Mouse (Mus musculus): ENCODE results near the gene Lrrc3b. TPM values are rescaled to one million over a fixed set of nuclear protein-coding genes. Genes with fewer than 3 reads are reported as not detected.

Lrrc3b gene
- 0.63 and 0.82 TPM in 2 replicates for polyA plus RNA-seq (2012; rRNA removed)

DNA sequence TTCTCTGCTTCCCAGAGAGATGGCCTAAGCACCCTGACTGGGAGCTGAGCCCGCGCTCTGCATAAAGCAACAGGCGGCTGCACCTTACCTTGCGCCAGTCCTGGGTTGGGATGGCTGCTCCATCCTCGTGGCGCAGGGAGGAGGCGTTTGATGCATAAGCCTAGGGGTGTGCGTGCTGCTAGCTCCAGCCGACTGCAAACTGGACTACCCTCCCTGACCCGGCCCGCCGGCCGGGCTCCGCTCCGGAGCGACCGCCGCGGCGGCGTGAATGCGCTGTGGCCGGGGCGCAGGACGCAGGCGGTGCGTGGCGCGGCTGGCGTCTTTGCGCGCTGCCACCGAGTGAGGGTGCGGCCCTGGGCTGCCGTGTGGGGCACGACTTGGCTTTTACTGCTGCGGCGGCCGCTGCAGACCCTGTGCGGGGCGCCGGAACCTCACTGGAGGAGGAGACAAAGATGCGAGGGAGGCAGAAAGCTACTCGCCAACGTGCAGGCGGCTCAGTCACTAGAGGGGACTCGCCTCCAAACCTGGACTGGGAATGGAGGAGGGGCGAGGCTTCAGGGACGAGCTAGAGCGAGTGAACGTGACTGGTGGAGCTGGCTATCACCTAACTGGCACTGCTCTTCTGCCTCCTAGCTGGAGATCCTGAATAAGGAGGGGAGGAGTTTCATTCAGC, at the start of gene Lrrc3b:
Lrrc3b (minus strand) TSS at position 503 of the 673 bp plus-strand sequence.
- DNase-seq (ENCODE audit: low read depth, low spot score): no peak
- 1% methylated on average over 50 of the region's 51 CpGs for WGBS

DNA sequence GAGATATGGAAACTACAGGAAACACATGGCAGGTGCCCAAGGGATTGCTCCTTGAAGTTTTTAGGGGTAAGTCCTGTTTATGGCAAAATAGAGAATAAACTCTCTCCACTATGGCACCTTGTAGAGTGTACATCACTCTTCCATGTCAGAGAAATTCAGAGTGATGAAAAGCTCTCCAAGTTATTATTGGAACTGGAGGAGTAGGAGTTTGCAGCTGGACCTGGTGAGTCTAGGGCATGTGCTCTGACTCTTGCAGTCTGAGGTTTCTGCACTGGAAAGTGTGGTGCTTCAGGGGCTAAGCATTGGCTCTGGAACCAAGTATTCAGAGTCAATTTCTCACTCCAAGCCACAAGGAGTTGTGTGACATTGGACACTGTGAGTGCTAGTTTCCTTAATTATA, 38.9 kb upstream of the Lrrc3b start:
- no peak for DNase-seq (ENCODE audit: low read depth, low spot score)

DNA sequence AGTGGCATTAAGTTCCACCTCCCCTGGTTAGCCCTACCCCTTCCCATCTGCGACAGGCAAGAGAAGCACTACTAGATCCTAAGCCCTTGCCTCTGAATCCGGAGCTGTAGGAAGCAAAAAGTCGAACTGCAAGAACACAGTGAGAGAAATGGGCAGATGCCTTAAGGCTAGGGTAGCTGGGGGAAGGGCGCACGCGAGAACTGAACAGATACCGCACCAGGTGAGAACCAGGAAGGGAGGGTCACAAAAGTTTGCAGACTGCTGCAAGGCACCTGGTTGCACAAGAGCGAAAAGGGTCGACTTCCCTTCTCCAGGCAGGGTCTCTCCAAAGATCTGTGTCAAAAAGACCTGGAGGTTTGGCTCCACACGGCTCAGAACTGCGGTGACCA, 697 bp downstream of the Lrrc3b start:
- WGBS: 3% methylated on average over 11 of the region's 11 CpGs
- no peak for DNase-seq (ENCODE audit: low read depth, low spot score)

DNA sequence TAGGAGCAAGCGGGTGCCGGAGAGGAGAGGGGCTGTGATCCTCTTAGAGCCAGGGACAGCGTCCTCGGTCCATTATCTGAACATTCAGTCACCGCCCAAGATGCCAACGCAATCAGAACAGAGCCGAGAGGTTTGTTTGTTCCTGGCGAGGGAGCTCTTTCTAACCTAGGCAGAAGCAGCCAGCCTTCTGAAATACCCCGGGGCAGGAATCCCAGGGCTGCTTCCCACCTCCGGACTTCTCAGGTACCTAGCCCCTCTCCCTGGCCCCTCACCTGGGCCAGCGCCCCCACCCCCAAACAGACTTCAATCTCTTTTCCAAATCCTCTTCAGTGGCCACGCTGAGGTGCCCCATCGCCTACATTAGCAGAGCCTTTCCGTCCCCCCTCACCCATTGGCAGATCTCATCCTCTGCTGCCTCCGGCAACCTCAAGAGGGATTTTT, 1.3 kb downstream of the Lrrc3b start:
- no peak for DNase-seq (ENCODE audit: low read depth, low spot score)
- 7% methylated on average over 15 of the region's 15 CpGs for WGBS

DNA sequence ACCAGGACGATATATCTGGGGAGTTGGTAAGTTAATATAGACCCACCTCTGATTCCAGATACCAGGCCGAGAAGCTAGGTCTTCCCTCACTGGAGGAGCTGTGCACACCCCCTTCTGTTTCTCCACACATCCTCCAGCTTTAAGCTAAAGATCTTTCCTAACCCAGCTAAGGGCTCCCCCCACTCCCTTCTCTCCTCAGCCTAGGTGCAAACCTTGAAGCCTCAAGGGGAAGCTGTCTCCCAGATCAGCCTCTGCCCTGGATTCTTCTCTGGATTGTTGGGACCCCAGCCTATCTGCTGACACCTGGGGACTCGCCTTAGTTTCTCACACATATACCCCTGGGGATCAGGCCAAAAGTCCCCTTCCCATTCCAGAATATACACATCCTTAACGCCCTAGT, 1.7 kb downstream of the Lrrc3b start:
- no peak for DNase-seq (ENCODE audit: low read depth, low spot score)
- 53% methylated on average over 4 of the region's 4 CpGs for WGBS

DNA sequence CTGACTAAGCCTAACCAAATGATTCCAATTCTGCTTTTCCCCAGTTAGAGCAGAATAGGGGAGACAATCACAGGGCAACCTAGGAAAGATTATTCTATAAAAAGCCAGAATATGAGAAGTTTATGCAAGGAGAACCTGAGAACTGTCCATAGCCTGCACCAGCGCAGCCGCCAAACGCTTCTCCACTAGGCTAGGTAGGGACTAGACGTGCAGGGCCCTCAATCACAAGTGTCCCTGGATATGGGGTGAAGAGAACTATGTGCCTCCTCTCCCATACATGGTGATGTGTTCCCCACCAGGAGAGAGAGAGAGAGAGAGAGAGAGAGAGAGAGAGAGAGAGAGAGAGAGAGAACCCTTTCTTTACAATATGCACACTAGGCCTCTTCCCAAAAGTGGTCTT, 2.2 kb downstream of the Lrrc3b start:
- 90% methylated on average over 4 of the region's 4 CpGs for WGBS

DNA sequence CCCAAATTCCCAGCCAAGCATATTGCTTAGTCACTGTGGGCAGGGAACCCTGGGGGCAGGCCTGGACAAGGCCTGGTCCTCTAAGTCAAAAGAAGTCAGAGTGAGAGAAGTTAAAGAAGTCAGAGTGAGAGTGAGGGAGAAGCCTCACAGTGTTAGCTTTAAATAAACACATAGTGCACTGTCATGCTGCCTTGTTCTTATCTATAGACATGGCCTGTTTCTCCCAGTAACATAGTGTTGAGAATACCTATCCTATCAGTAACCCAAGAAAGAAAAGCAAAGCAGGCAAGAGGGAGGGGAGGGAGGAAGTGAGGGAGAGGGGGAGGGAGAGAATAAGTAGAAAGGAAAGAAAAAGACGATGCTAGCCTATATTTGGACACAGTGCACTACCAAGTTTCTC, 6.4 kb downstream of the Lrrc3b start:
- 63% methylated on average over 1 of the region's 1 CpGs for WGBS

More for the DNA sequence above, 2.2 kb downstream of the Lrrc3b start:
- DNase-seq (ENCODE audit: low read depth, low spot score): no peak

DNA sequence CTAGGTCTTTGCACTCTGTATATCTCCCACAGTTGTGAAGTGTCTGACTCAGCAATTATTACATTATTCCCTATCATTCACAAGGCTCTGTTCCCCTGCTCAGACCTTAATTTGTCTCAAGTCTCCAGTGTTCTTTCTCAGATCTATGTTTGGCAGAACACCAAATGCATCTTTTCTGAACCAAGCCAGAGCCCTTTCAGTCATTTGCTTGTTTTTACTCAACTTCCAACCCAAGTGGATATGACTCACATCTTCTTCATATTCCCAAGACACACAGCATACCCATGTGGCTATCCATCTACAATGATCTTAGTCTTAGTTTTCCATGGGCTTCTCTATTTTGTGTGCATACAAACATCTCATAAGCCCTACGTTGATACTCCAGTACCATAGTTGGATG, 17.2 kb downstream of the Lrrc3b start:
- WGBS: 79% methylated on average over 1 of the region's 1 CpGs
- DNase-seq (ENCODE audit: low read depth, low spot score): no peak

More for the DNA sequence above, 6.4 kb downstream of the Lrrc3b start:
- no peak for DNase-seq (ENCODE audit: low read depth, low spot score)

DNA sequence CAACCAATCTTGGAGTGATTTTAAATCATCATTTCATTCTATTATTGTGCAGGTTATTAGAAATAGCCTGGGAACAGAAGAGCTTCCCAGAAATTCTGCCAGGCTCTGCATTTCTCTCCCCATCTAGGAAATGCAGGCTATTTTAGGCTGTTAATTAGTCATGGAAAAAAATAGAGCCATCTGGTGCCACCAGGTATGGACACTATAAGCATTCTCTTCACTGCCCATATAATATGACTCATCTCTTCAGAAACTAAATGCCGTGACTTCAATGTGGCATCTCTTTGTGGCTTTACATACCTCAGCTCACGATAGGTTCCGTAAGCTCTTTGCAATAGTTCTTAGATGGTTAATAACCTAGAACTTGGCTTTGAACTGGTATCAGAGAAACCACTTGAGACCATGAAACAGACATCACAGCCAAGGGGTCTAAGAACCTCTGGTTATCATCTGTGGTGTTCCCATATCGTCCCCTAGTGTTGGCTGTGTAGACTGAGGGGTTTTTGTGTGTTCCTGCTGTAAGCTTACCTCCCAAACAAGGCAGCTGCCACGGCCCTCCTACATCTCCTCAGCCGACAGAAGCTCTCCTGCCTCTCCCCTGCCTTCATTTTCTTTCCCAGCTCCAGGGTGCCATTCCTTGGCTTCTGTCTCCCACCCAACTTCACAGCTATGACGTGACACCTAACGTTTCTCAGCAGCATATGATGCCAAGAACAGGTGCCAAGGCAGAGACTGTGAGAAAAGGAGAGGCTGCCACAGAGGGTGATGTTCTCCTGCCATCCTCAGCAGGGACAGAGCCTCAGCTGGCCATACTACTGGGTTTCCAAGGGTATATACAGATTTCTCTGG, 27.9 kb downstream of the Lrrc3b start:
- no peak for DNase-seq (ENCODE audit: low read depth, low spot score)
- WGBS: 73% methylated on average over 8 of the region's 8 CpGs

DNA sequence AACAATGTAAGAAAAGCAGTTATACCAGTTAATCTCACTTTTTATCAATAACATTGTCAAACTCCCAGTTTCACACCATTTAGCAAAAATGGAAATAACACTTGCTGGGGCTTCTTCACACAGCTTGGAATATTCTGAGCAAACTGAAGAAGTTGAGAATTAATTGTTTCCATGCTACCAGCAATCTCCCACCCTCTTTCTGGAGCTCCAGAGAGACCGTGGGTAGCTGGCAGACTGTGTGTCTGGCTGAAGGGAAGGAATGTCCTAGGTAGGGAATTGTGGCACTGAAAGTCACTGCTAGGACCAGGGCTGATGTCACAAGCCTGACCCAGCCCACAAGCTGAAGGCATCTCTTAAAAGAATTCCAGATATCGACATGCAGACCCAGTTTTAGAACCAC, 53.3 kb downstream of the Lrrc3b start:
- WGBS: 77% methylated on average over 2 of the region's 2 CpGs
- DNase-seq (ENCODE audit: low read depth, low spot score): no peak

DNA sequence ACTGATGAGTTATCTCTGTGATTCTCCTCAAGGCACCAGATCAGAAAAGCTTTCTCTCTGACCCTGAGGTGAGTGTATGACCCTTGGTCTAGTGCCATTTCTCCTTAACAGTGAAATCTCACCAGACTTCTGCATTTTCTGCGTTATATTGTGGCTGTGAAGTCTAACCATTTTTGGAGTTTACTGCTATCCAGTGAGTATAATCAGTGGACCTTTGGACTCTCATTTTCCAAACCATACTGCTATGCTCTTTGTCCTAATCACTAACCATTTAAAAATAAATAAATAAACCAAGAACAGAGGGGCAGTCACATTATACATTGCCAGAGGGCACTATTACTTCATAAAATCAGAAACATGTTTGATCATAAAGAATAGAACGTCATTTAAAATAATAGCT, 53.8 kb downstream of the Lrrc3b start:
- WGBS: 34% methylated on average over 2 of the region's 2 CpGs

DNA sequence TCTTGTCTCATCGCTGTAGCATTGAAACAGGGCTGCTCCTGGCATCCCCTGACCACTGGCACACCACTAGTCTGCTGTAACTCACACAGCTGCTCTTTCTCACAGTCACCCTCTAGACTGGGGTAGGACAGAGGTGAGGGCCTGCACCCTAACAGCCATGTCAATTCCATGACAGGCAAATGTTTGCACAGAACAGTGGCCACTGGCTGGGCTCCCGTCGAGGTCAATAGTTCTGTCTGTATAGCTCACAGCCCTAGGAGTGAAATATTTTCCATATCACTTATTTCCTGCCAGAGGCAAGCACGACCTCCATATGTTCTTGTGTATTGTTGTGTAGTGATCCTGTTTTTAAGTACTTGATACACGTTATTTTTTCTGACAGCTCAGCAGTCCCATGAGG, 54.3 kb downstream of the Lrrc3b start:
- 45% methylated on average over 5 of the region's 5 CpGs for WGBS
- DNase-seq (ENCODE audit: low read depth, low spot score): no peak

More for the DNA sequence above, 53.8 kb downstream of the Lrrc3b start:
- no peak for DNase-seq (ENCODE audit: low read depth, low spot score)

DNA sequence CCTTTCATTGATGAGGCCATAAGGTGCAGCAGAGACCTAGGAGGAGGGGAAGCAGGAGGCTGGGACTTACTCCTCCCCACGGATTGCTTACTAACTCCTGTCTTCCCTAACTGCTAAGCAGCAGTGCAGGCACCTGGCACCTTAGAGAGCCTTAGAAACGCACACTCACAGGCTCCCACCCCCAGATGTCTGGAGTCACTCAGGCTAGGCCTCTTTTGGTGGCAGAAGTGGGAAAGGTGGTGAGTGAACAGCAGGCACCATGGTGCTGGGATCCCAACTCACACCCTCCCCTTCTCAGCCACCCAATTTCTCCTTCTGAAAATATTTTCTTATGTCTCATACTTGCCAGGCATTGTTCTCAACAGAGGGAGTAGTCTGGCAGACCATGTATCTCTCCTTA, 55.7 kb downstream of the Lrrc3b start:
- DNase-seq (ENCODE audit: low read depth, low spot score): no peak
- WGBS: 16% methylated on average over 2 of the region's 2 CpGs

DNA sequence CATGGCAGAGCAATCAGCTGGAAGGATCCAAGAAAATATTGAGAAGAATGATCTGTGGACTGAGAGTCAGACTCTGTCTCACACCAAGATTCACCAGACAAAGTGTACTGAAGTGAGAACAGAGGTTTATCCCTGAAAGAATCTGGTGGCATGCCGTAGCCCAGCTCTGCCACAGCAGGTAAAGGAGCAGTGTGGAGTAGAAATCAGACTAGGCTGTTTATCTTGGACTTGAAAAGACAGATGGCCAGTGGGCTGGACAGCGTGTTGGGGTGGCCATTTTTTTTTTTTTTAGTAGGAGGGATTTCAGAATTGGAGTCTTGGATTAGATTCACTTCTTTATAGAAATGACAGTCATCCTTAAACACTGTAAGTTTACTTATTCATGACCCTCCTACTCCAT, 61.4 kb downstream of the Lrrc3b start:
- 82% methylated on average over 2 of the region's 2 CpGs for whole genome bisulfite sequencing
- no peak for DNase-seq (ENCODE audit: low read depth, low spot score)

DNA sequence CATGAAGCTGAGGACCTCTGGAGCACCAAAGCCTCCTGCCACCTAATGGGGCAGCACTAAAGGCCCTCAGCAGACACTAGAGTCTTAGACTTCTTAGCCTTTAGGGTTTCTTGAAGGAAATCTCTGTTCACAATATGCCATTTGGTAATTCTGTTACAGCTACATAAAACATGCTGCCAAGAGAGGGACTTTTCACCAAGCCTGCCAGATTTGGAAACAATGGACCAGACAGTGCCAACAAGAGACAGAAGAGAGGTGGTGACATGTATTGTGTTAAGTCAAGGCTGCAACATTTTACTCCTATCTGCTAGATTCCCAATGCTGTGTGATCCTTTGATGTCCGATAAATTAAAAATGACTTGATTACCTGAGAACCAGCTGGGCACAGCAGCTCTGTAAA, 62.0 kb downstream of the Lrrc3b start:
- 86% methylated on average over 1 of the region's 1 CpGs for WGBS
- DNase-seq (ENCODE audit: low read depth, low spot score): no peak

DNA sequence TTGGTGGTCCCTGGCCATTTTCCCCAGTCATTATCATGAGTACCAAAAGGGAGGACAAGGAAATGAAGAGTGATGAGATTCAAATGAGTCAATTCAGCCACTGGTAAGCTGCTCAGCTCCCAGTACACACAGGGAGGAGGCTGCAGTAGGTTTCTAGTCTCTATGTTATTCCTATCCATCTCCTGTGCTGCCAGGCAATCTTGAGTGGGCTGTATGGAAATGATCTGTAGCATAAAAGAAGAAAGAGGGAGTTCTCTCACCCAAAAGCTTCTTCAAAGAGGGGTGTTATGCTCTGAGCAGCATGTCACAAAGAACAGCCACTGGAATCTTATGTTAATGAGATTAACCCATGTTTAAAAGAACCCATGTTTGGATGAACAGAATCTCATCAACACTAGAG, 64.5 kb downstream of the Lrrc3b start:
- no peak for DNase-seq (ENCODE audit: low read depth, low spot score)

DNA sequence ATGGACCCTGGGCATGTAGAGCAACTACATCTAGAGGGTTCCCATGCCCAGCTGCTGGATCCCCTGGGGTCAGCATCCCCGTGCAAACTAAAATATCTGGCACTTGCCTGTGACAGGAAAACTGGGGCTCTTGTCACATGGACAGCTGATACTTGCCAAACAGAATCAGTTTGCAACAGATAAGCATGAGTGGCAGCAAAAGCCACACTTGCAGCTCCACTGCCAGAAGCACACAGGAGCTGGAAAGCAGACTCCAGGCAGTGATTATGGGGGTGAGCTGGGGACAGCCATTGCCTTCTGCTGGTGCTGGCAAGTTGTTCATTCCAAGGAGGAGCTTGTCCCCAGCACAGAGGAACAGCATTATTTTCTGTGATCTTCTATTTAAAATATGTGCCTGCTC, 65.8 kb downstream of the Lrrc3b start:
- no peak for DNase-seq (ENCODE audit: low read depth, low spot score)
- WGBS: 71% methylated on average over 1 of the region's 1 CpGs

DNA sequence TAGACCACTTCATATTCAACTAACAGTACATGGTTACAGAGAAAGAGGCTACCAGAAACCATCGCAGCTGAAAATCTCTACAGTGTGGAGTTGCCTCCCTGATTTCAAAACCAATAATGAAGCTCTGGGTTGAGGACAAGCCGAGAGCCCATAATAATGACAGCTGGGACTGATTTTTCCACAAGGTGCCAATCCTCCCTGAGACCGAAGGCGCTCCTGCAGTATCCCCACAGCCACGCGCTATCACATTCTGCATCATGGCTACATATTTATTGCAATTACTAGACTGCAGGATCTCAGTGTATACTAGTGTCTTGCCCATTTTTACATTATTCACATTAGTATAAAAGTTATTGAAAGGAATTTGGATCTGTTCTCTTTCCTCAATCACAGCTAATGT, 73.7 kb downstream of the Lrrc3b start:
- DNase-seq (ENCODE audit: low read depth, low spot score): no peak
- WGBS: 94% methylated on average over 6 of the region's 6 CpGs

DNA sequence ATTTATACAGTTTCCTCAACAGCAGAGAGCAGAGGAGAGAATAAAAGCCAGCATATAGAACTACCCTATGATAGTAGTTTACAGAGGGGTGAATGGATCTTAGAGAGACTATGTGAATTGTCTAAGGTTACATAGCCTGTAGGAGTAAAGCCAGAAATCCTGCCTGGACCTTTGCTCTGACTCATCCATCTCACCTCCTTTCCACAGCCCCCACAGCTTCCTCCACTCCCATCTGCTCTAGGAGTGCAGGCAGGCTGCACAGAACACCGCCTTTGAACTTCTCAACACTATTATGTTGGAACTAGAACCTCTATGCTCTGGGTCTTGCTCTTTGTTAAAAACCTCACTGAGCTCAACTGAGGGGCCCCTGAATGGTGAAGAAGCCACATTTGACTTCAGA, 78.9 kb downstream of the Lrrc3b start:
- WGBS: 80% methylated on average over 1 of the region's 1 CpGs
- DNase-seq (ENCODE audit: low read depth, low spot score): no peak

DNA sequence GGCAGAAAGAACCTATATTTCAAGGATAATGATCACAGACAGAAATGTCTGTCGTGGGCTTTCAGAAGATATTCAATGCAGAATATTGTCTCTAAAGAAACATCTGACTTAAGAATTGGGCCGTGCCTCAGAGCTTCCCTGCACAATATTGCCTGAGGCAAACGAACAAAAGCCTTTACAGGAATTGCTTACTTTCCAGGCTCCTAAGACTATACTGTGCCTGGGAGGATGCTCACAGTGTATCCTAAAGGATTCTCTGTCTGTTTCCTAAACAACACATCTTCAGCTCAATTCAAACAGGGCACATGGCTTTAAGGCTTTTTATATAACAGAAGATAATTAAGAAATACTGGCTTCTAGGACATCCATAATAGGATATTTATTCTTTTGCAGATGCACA, 79.7 kb downstream of the Lrrc3b start:
- WGBS: 79% methylated on average over 3 of the region's 3 CpGs
- DNase-seq (ENCODE audit: low read depth, low spot score): no peak

DNA sequence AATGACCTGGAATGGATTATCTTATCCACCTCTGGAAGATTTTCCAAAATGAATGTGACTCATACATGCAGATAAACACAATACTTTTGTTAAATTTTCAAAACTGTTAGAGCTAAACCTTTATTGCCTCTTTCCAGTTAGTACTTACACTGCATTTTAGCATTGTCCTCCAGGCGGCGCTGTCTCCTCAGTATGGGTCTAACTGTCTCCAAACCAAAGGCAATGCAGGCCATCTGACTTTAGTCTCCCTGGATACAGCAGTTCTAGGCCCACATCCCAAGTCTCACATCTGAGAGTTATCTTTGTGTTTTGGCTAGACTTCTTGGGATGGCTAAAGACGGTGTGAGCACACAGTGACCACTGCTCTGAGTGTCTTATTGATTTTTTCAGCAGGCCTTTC, 83.3 kb downstream of the Lrrc3b start:
- peak; percentile 1 for DNase-seq (ENCODE audit: low read depth, low spot score)
- WGBS: 25% methylated on average over 3 of the region's 3 CpGs
